Mouse (Mus musculus) stomach, postnatal 0 days (tissue): Measurements from ENCODE around the gene Zmat5. TPM values are rescaled to one million over a fixed set of nuclear protein-coding genes. Genes with fewer than 3 reads are reported as not detected.
A peak's percentile ranks its signal among the peaks of the same experiment; 100 is the strongest.

ENCODE experiments used
- ATAC-seq: fragments of 200-750 bp; cut with Nextera tagmentation; 2 replicates; pipeline ENCODE4 v1.8.0; 2017; ENCODE audit not compliant: low FRiP score, low TSS enrichment
- DNase-seq: peaks from one replicate; pipeline ENCODE4 v3.0.0-alpha.2; 2016; ENCODE audit warnings: low spot score
- H3K27ac ChIP-seq: fragments of 300-500 bp; sonication (generic); replicated peaks from 2 replicates; pipeline ENCODE4 v1.5.1; 2014; ENCODE audit warnings: mild to moderate bottlenecking, control low read depth
- H3K27me3 ChIP-seq: fragments of 300-500 bp; sonication (generic); 2 replicates; pipeline ENCODE4 v1.6.1; 2014; ENCODE audit warnings: low read length; ENCODE audit not compliant: control insufficient read depth, insufficient read depth
- H3K36me3 ChIP-seq: fragments of 300-500 bp; sonication (generic); 2 replicates; pipeline ENCODE4 v1.6.1; 2014; ENCODE audit warnings: low read length, mixed read lengths; ENCODE audit not compliant: control insufficient read depth, insufficient read depth
- H3K4me1 ChIP-seq: fragments of 300-500 bp; sonication (generic); replicated peaks from 2 replicates; pipeline ENCODE4 v1.6.1; 2014; ENCODE audit warnings: antibody characterized with exemption; ENCODE audit not compliant: control insufficient read depth, insufficient read depth
- H3K4me2 ChIP-seq: fragments of 300-500 bp; sonication (generic); replicated peaks from 2 replicates; pipeline ENCODE4 v1.6.1; 2014; ENCODE audit warnings: low read depth, mild to moderate bottlenecking, control low read depth, moderate library complexity
- H3K4me3 ChIP-seq: fragments of 300-500 bp; sonication (generic); 2 replicates; pipeline ENCODE4 v1.5.1; 2014; ENCODE audit warnings: low read depth, low read length, control low read depth
- H3K9ac ChIP-seq: fragments of 300-500 bp; sonication (generic); 2 replicates; pipeline ENCODE4 v1.6.1; 2014; ENCODE audit warnings: mild to moderate bottlenecking, low read length, control low read depth, mixed read lengths
- H3K9me3 ChIP-seq: fragments of 300-500 bp; sonication (generic); 2 replicates; pipeline ENCODE4 v1.6.1; 2016; ENCODE audit warnings: low read length; ENCODE audit not compliant: control insufficient read depth
- CTCF ChIP-seq: IDR thresholded peaks from 2 replicates; pipeline ENCODE4 v1.5.1; 2016; ENCODE audit warnings: antibody characterized with exemption, low read depth, mild to moderate bottlenecking, moderate library complexity
- EP300 ChIP-seq: optimal IDR thresholded peaks from 2 replicates; pipeline ENCODE3; 2016; ENCODE audit warnings: antibody characterized with exemption
- WGBS: fragments of 180-500 bp; shearing (Covaris S2); extraction: QIAGEN DNeasy Blood & Tissue Kit; methylation state at CpG from one replicate; pipeline ENCODE4 v1.1.7; 2014; 5-methylcytosine and 5-hydroxymethylcytosine counted together
- polyA plus RNA-seq: library from polyadenylated mRNA; unstranded; fragments of >200 nt; fragmentation: Nextera tagmentation; extraction: Ambion mirVana; gene quantifications from 2 replicates; pipeline ENCODE4 v1.2.1, GENCODE M21; 2015

Gene Zmat5
- polyA plus RNA-seq, 1 experiment from 2014 or later, result 57.4 TPM

- no peak overlapping the region for H3K27ac ChIP-seq
- no peak overlapping the region for H3K4me2 ChIP-seq
- DNase-seq (no peak), ATAC-seq (no peak)
- peaks cover 6% of the 10 kb centered on the region; the same call in 1 of the 2 replicates for H3K36me3 ChIP-seq
- H3K4me3 ChIP-seq, result no peak overlapping the region
- TF ChIP-seq EP300, result no peak
- TF ChIP-seq CTCF, result no peak
- no peak overlapping the region for H3K9ac ChIP-seq
- no peaks in the 10 kb centered on the region for H3K27me3 ChIP-seq
- WGBS, result 77% methylated on average over 5 of the region's 5 CpGs
- no peaks in the 10 kb centered on the region for H3K9me3 ChIP-seq
- no peaks in the 10 kb centered on the region for H3K4me1 ChIP-seq
Measured at GRCm38 (mm10) chr11:4685510-4685909, 19.0 kb upstream of the Zmat5 start.

- Histone ChIP-seq H3K27ac (no peak overlapping the region), H3K36me3 (peaks cover 6% of the 10 kb centered on the region; the same call in 1 of the 2 replicates), H3K4me2 (no peak overlapping the region), H3K4me3 (no peak overlapping the region), H3K27me3 (no peaks in the 10 kb centered on the region), H3K4me1 (no peaks in the 10 kb centered on the region), H3K9ac (no peak overlapping the region), H3K9me3 (no peaks in the 10 kb centered on the region)
- no peak for TF ChIP-seq CTCF
- TF ChIP-seq EP300, result no peak
- ATAC-seq, result no peak
- DNase-seq, result no peak
- WGBS, result 73% methylated on average over 3 of the region's 3 CpGs
Measured at GRCm38 (mm10) chr11:4687027-4687426, 17.5 kb upstream of the Zmat5 start.

- Histone ChIP-seq H3K27ac (no peak overlapping the region; the same call in 1 of the 2 replicates), H3K36me3 (peaks cover 2% of the 10 kb centered on the region; the same call in 1 of the 2 replicates), H3K27me3 (no peaks in the 10 kb centered on the region), H3K4me1 (no peaks in the 10 kb centered on the region), H3K4me3 (no peak overlapping the region), H3K4me2 (no peak overlapping the region), H3K9ac (no peak overlapping the region), H3K9me3 (no peaks in the 10 kb centered on the region)
- ATAC-seq, result no peak
- TF ChIP-seq CTCF, result no peak
- no peak for TF ChIP-seq EP300
- DNase-seq, result no peak
- 33% methylated on average over 3 of the region's 3 CpGs for WGBS
Measured at GRCm38 (mm10) chr11:4687874-4688273, 16.6 kb upstream of the Zmat5 start.

- Histone ChIP-seq H3K9ac (no peak overlapping the region), H3K27me3 (no peaks in the 10 kb centered on the region), H3K27ac (peak overlapping the region; percentile 58), H3K4me2 (no peak overlapping the region), H3K4me3 (no peak overlapping the region), H3K36me3 (no peaks in the 10 kb centered on the region), H3K4me1 (no peaks in the 10 kb centered on the region), H3K9me3 (no peaks in the 10 kb centered on the region)
- DNase-seq, result peak; percentile 40
- ATAC-seq, result peak; percentile 70
- WGBS, result 33% methylated on average over 11 of the region's 11 CpGs
- TF ChIP-seq EP300 (no peak), CTCF (no peak)
Measured at GRCm38 (mm10) chr11:4688632-4689380, 15.7 kb upstream of the Zmat5 start.

- WGBS, result 79% methylated on average over 7 of the region's 7 CpGs
- TF ChIP-seq EP300, result no peak
- no peak for TF ChIP-seq CTCF
- Histone ChIP-seq H3K4me1 (no peaks in the 10 kb centered on the region), H3K9ac (no peak overlapping the region), H3K4me3 (no peak overlapping the region), H3K27me3 (no peaks in the 10 kb centered on the region), H3K9me3 (no peaks in the 10 kb centered on the region), H3K36me3 (no peaks in the 10 kb centered on the region), H3K4me2 (no peak overlapping the region), H3K27ac (no peak overlapping the region)
- DNase-seq, result no peak
- no peak for ATAC-seq
Measured at GRCm38 (mm10) chr11:4690353-4690752, 14.1 kb upstream of the Zmat5 start.

- ATAC-seq (no peak), DNase-seq (no peak)
- H3K9ac ChIP-seq, result no peak overlapping the region
- WGBS, result 55% methylated on average over 10 of the region's 10 CpGs
- H3K27me3 ChIP-seq, result no peaks in the 10 kb centered on the region
- no peak overlapping the region for H3K27ac ChIP-seq
- no peaks in the 10 kb centered on the region for H3K4me1 ChIP-seq
- H3K4me2 ChIP-seq, result no peak overlapping the region
- H3K36me3 ChIP-seq, result no peaks in the 10 kb centered on the region
- no peaks in the 10 kb centered on the region for H3K9me3 ChIP-seq
- no peak for TF ChIP-seq CTCF
- TF ChIP-seq EP300, result no peak
- no peak overlapping the region for H3K4me3 ChIP-seq
Measured at GRCm38 (mm10) chr11:4691213-4691612, 13.3 kb upstream of the Zmat5 start.
